Mouse (Mus musculus): ENCODE results near the gene Stoml1.
A peak's percentile ranks its signal among the peaks of the same experiment; 100 is the strongest.

The Stoml1 gene

DNA sequence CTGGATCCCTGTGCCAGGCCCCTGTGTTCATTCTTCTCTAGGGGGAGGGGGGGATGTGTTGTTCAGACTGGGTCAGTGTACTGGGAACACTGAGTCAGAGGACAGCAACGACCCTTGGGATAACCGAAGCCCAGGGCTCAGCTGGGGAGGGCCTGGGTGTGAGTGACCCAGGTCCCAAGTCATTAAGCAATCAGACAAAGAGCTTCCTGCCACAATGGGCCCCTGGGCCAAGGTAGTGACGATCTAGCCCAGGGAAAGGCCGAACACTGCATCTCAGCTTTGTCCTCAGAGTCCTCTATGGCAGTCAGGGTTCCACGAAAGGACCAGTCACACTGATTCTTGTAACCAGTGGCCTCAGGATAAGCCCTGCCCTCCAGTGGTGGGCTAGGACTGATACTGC lies 50.2 kb downstream of the Stoml1 start:
- DNase-seq (ENCODE audit: low spot score in 2 of 2), result no peak

DNA sequence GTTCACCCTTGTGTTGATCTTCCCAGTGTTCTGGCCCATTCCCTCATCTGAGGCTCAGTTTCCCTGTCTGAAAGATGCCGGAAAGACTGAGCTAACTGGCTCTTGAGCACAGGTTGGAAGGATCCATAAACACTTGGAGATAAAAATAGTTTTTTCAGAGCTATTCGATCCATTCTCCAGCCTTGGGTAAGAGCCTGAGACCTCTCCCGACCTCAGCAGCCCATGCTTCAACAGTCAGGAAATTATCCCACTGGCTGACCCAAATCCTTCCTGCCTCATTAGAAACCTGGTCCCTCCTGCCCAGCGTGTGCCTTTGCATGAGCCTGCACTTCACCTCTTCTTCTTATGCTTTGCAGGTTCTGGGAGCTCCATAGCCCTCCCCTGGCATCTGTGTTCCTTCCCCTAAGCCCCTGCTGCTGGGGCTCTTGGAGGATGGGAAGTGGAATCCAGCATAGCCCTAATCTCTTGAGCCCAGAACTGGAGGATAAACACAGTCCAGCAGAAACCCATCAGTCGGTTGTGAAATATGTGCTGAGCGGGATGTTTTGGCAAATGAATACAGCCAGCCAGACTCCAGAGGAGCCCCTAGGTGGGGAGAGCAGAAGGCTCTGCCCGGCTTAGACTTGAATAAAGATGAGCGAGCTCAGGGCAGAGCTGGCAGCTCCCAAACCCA lies 50.8 kb downstream of the Stoml1 start:
- DNase-seq (ENCODE audit: low spot score in 2 of 2), result no peak

DNA sequence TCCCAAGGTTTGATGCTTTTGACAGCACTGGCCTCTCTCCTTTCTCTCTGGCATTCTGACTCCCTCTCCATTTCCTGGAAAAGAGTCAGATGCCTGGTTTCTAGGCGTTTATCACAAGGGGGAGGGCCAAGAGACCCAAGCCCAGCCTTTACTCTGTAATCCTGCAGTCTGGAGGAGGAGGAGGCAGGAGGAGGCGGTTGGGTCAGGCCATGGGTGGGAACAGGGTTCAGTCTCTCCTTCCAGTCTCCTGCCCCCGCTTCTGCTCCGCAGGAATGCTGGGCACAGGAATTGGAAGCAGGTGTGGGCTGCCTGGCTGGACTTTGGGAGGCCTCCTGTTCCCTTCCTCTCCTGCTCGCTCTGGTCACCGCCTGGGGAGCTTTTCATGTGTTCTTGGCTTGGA lies 52.7 kb downstream of the Stoml1 start:
- DNase-seq (ENCODE audit: low spot score in 2 of 2), result no peak

DNA sequence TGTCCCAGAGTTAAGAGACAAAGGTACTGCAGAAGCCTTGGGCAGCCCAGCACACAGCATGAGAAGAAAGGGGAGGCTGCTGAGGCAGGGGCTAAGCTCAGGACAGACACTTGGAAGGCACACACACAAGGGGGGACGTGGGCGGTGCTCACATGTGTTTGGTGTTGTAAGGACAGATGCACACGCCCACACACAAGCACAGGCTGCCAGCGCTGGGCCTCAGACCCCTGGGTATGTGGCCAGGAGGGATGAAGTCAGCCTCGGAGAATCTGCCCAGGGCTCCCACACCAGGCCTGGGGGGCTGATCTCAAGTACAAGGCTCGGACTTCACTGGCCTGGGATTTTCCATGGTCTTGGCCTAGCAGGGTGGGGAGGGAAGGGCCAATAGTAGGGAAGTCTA lies 55.4 kb downstream of the Stoml1 start:
- peak in 1 of 2 experiments; percentile 25 for DNase-seq (ENCODE audit: low spot score in 2 of 2)

DNA sequence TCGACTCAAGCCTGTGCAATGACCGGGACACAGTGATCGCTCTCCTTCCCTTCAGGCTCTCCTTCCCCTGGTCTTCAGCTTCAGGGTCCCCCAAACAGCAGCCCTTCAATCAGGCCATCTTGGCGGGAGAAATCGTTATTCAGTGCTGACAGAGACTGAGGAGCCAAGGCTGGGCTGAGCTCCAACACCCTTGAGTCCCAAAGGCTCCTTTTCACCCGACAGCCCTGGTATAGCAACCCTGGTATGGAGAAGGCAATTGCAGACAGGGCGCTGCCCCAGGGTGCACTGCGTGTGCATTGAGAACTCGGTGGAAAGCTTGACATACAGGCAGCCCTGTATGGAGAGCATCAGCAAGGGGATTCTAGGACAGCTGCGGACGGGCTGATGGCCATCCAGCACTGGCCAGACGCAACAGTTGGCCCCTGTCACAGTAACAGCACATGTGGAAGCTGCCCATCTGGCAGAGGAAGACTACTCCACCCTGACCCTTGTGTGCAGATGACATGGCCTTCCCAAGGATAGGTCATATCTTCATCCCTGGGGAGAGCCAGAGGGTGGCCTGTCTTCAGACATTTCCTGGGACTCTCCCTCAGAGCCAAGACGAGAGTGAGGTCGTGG lies 57.2 kb downstream of the Stoml1 start:
- no peak for DNase-seq (ENCODE audit: low spot score in 2 of 2)

DNA sequence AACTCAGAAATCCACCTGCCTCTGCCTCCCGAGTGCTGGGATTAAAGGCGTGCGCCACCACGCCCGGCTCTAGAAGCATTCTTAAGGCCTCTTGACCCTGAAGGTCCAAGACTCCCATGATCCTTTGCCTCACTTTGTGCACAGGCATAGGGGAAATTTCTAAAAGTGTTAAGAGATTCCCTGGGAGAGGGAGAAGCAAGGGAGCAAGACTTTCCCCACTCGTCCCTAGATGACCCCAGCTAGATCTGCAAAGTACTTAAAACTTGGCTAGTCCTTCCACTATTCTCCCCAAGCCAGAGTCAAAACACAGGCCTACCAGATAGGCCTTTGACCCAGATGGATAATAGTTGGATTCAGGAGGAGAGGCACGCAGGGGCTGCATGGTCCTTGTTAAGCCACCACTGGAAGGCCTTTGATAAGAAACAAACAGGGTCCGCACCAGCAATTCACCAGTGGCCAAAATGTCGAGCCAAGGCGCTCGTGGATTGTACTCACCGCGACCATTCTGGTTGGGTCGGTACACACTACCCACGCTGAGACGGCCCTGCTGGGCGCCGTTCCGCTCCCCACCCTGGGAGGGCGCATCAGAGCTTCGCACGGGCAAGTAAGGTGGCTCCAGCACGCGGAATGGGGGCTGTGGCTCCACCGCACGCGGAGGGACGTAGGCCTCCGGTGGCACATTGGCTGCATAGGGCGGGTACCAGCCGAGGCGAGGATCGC lies 58.4 kb downstream of the Stoml1 start:
- DNase-seq (ENCODE audit: low spot score in 2 of 2), result no peak
